Mouse (Mus musculus): ENCODE results near the gene Hoxb6.

DNA sequence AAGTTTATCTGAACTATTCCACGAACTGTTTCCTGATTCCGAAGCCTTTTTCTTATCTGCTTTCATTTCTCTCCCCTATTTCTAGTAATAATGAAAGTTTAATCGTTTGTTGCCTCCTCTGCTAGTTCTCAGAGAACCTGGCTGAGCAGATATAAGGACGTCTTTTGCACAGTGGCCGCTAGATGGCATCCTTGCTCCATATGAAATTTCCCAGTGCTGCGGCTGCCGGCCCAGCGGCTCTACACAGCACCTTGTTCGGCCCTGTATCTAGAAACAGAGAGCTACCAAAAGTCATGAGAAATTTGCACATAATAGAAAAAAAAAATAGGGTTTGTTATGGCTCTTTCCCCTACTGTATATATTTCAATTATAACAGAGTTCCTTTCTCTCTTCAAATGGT, 13.5 kb upstream of the Hoxb6 start:
- peak; percentile 88 for TF ChIP-seq CTCF (IDR thresholded peaks at IDR 0.05; ENCODE audit: extremely low read depth, insufficient read length, insufficient replicate concordance, low read depth, low read length)
- no peak for TF ChIP-seq POLR2A (IDR thresholded peaks at IDR 0.05; ENCODE audit: low read depth, low read length)

Measured in small intestine, adult 2 months (tissue).